Mouse (Mus musculus): ENCODE measurements around the gene BC025446.

DNA sequence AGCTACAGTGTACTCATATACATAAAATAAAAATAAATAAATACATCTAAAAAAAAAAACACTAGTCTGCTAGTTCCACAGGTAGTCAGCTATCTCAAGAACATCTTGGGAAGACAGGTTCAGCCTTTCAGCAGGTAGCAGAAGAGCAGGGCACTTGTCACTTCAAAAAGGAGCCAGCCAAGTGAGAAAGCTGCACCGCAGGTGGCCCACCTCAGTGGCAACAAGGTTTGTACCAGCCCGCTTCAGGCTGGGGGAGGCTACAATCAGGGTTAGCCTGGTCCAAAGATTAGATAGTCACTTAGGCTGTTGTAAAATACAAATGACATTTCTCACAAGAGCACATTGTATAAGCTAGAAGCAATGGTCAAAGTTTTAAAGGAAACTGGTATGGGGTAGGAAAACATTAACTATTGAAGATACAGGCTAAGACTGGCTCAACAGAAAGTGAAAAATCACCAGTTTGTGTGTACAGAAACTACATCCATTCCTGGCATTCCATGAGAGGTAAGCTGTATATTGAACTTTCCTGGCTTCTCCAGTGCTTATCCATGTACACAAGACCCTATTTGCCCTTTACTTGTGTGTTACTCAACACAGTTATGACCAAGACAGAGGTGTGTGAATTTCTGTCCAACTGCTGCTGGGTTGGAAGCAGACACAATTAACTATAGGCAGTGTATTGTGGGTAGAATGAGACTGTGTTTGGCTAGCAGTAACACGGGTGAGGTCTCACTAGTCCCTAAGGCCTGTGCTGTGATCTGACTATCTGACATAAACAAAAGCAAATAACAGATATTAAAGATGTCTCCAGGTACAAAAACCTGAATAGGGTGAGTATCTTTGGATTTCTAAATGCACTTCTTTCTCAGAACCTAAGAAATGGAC, 26.8 kb downstream of the BC025446 start:
- TF ChIP-seq CTCF (IDR thresholded peaks at IDR 0.05; ENCODE audit: low read depth, low read length) (no peak), POLR2AphosphoS5 (IDR thresholded peaks at IDR 0.05; ENCODE audit: insufficient replicate concordance, low read depth, low read length) (no peak)

All from G1E (cell line).